12 mouse cellular contexts compared by ENCODE assay signal in the genomic region with DNA sequence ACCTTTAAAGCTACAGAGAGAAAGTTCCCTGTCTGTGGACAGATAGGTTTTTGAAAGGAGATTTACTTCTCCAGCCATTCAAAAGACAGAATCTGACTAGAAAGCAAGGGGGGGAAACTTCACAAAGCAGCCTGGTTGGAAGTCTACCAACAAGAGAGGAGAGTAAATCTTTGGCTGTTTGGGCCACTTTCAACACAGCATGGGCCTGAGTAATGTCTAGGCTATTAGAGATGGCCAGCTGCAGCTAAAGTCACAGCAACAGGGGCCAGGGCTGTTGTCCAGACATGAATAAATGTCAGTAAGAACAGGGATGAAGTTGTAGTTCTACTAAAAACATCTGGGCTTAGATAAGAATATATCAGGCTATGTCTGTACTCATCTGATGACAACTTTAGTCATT. TPM values are rescaled to one million over a fixed set of nuclear protein-coding genes. Genes with fewer than 3 reads are reported as not detected.
DNase-seq lines count a peak whose midpoint lies in the region; ATAC-seq and TF ChIP-seq lines count a peak whose summit lies in the region.
"Had no signal": no experiment of that assay in that cellular context is flagged by ENCODE, and none has a peak within 500 bp of the region (broad histone marks: within the 10 kb centered on the region; RNA-seq: fewer than 3 reads in every experiment).

No protein-coding gene starts in this region.

- H3K27me3 ChIP-seq in hindbrain, postnatal 0 days (ENCODE audit: insufficient read depth, low read length) = no peaks in the 10 kb centered on the region
- H3K27me3 ChIP-seq in hindbrain, embryonic 13.5 days = no peaks in the 10 kb centered on the region

- no peaks in the 10 kb centered on the region for H3K36me3 ChIP-seq in hindbrain, postnatal 0 days (ENCODE audit: insufficient read depth, low read length)
- H3K36me3 ChIP-seq in hindbrain, embryonic 13.5 days = no peaks in the 10 kb centered on the region

- no peak for ATAC-seq in hindbrain, postnatal 0 days
- no peak for ATAC-seq in hindbrain, embryonic 13.5 days (ENCODE audit: low FRiP score)

- no peak overlapping the region for H3K27ac ChIP-seq in hindbrain, postnatal 0 days
- H3K27ac ChIP-seq in hindbrain, embryonic 13.5 days = no peak overlapping the region

- no peak for TF ChIP-seq CTCF in hindbrain, postnatal 0 days (IDR thresholded peaks at IDR 0.05; ENCODE audit: low read depth)

- peak; percentile 20 for DNase-seq in adrenal gland, postnatal 10 days
- DNase-seq in adrenal gland, postnatal 36 days = no peak
- DNase-seq in hindbrain, postnatal 0 days (ENCODE audit: low spot score) = peak; percentile 49
- peak; percentile 24 for DNase-seq in 3T3-L1 (ENCODE audit: low read depth, low spot score)
- DNase-seq in lung, postnatal 10 days = peak; percentile 42
- no peak for DNase-seq in cerebellum, postnatal 25 days
- no peak for DNase-seq in thymus, postnatal 0 days (ENCODE audit: low spot score)
- DNase-seq: cerebellum, postnatal 14 days; right cerebral cortex, postnatal 4 days; thymus, adult 18-20 months had no signal

- no peak overlapping the region for H3K9ac ChIP-seq in hindbrain, postnatal 0 days (replicated peaks; ENCODE audit: low read length)
- H3K9ac ChIP-seq in hindbrain, embryonic 13.5 days = no peak overlapping the region

- H3K4me2 ChIP-seq in hindbrain, postnatal 0 days (ENCODE audit: low read depth, low read length) = no peak overlapping the region
- no peak overlapping the region for H3K4me2 ChIP-seq in hindbrain, embryonic 13.5 days
- H3K4me2 ChIP-seq: liver, embryonic 11.5 days had no signal

- no peak overlapping the region for H3K4me3 ChIP-seq in hindbrain, postnatal 0 days (ENCODE audit: low read length)
- no peak overlapping the region for H3K4me3 ChIP-seq in hindbrain, embryonic 13.5 days

- H3K9me3 ChIP-seq in hindbrain, postnatal 0 days (ENCODE audit: low read length) = no peaks in the 10 kb centered on the region
- H3K9me3 ChIP-seq in hindbrain, embryonic 13.5 days = no peaks in the 10 kb centered on the region

- H3K4me1 ChIP-seq in hindbrain, postnatal 0 days (ENCODE audit: insufficient read depth, low read length) = no peaks in the 10 kb centered on the region; the same call in 1 of the 2 replicates
- peaks cover 2% of the 10 kb centered on the region; the same call in 1 of the 2 replicates for H3K4me1 ChIP-seq in hindbrain, embryonic 13.5 days (replicated peaks)

RNA-seq across cellular contexts. Expression of a gene that starts 2.0 kb away (rescaled TPM):
- total RNA-seq in adrenal gland, postnatal 10 days (2021) = 100 to 1,000 TPM; 143 to 154 TPM
- total RNA-seq in adrenal gland, postnatal 36 days (2021) = 100 to 1,000 TPM; 150 to 205 TPM
- 36.0 and 37.8 TPM in 2 replicates for total RNA-seq in hindbrain, postnatal 0 days (2014; rRNA removed)
- polyA plus RNA-seq in hindbrain, postnatal 0 days (2015; fragmentation: Nextera tagmentation; extraction: Ambion mirVana) = 118 and 128 TPM in 2 replicates
- 164 TPM in 2 replicates for polyA plus RNA-seq in hindbrain, embryonic 13.5 days (2015; fragmentation: Nextera tagmentation; extraction: Ambion mirVana)
- polyA plus RNA-seq in thymus, postnatal 0 days (2015; fragmentation: Nextera tagmentation; extraction: Ambion mirVana) = 111 and 123 TPM in 2 replicates

RNA-seq across cellular contexts. Expression of a gene that starts 51.0 kb away (rescaled TPM):
- total RNA-seq in adrenal gland, postnatal 10 days (2021) = 1 to 10 TPM in 1 of 2 experiments, under 1 TPM in 1; 0.45 to 2.3 TPM
- not detected for total RNA-seq in adrenal gland, postnatal 36 days (2021)
- total RNA-seq in hindbrain, postnatal 0 days (2014; rRNA removed) = not detected in 2 replicates
- polyA plus RNA-seq in hindbrain, postnatal 0 days (2015; fragmentation: Nextera tagmentation; extraction: Ambion mirVana) = 0.09 and 0.24 TPM in 2 replicates
- polyA plus RNA-seq in hindbrain, embryonic 13.5 days (2015; fragmentation: Nextera tagmentation; extraction: Ambion mirVana) = 0.18 TPM in 1 of 2 replicates, not detected in the other
- polyA plus RNA-seq in thymus, postnatal 0 days (2015; fragmentation: Nextera tagmentation; extraction: Ambion mirVana) = 5.2 and 5.9 TPM in 2 replicates

Comparison
In these comparisons a context has a peak if more than half of its experiments do, and no peak if none do; other contexts are left out.
1. DNase-seq: peak in adrenal gland, postnatal 10 days (single experiment), hindbrain, postnatal 0 days (single experiment), 3T3-L1 (single experiment) and lung, postnatal 10 days (single experiment); none in adrenal gland, postnatal 36 days (0 of 2), cerebellum, postnatal 25 days (0 of 2) and thymus, postnatal 0 days (single experiment).